Mouse (Mus musculus) kidney, adult 2 months (tissue): Measurements from ENCODE around the gene Acsm1.

Source experiments
- CTCF ChIP-seq: fragments of 200-500 bp; conservative IDR thresholded peaks from 2 replicates; pipeline ENCODE4 v1.5.1; 2011; ENCODE audit warnings: low read depth, mild to moderate bottlenecking, control low read depth, low read length, moderate library complexity, mixed read lengths; ENCODE audit not compliant: insufficient read depth, insufficient read length
- POLR2A ChIP-seq: fragments of 200-500 bp; IDR thresholded peaks from one replicate; pipeline ENCODE4 v1.6.1; 2011; ENCODE audit warnings: low read depth, low read length, control low read depth

DNA sequence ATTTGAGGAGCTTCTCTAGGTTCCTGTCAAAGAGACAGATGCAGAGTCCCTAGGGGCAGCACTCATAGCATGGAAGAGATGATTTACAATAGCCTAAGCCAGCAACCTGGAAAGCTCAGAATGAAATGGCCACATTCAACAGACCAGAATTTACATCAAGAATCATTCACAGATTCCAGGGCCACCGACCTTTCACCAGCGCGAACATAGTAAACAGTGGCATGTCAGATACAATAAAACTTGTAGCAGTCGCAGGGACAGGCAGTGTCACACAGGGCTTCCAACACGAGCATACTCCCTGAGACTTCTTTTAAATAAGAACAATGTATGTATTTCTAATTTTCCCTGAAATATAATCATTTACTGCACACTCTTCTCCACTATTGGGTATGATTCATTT is 63.6 kb downstream of the Acsm1 start:
- TF ChIP-seq POLR2A = no peak
- TF ChIP-seq CTCF = no peak
